In genomic region chr14:23084797-23085196, GRCm38 (mm10) we compare ENCODE assay signal across 14 mouse cellular contexts.
A peak's percentile ranks its signal among the peaks of the same experiment; 100 is the strongest.
DNase-seq lines count a peak whose midpoint lies in the region; ATAC-seq lines count a peak whose summit lies in the region.
"Had no signal": no experiment of that assay in that cellular context is flagged by ENCODE, and none has a peak within 500 bp of the region (broad histone marks: within the 10 kb centered on the region; RNA-seq: fewer than 3 reads in every experiment).

No protein-coding gene starts in this region.

- H3K36me3 ChIP-seq in heart, embryonic 11.5 days (ENCODE audit: control insufficient read depth, insufficient read depth, low read length), result no peaks in the 10 kb centered on the region
- no peaks in the 10 kb centered on the region for H3K36me3 ChIP-seq in forebrain, embryonic 12.5 days (replicated peaks)
- H3K36me3 ChIP-seq: hindbrain, embryonic 15.5 days; midbrain, embryonic 12.5 days; neural tube, embryonic 13.5 days; stomach, embryonic 15.5 days had no signal

- H3K4me3 ChIP-seq in heart, embryonic 11.5 days (ENCODE audit: low read depth, low read length), result no peak overlapping the region
- no peak overlapping the region for H3K4me3 ChIP-seq in forebrain, embryonic 12.5 days (replicated peaks)
- H3K4me3 ChIP-seq: hindbrain, embryonic 15.5 days; midbrain, embryonic 12.5 days; neural tube, embryonic 13.5 days; stomach, embryonic 15.5 days had no signal

- no peak overlapping the region for H3K9ac ChIP-seq in heart, embryonic 11.5 days (ENCODE audit: low read depth, low read length)
- H3K9ac ChIP-seq in forebrain, embryonic 12.5 days, result no peak overlapping the region
- H3K9ac ChIP-seq: hindbrain, embryonic 15.5 days; midbrain, embryonic 12.5 days; neural tube, embryonic 13.5 days; stomach, embryonic 15.5 days had no signal

- no peak for ATAC-seq in heart, embryonic 11.5 days (replicated peaks; ENCODE audit: insufficient number of reproducible peaks, low FRiP score, low TSS enrichment)
- no peak for ATAC-seq in forebrain, embryonic 12.5 days (ENCODE audit: low FRiP score)

- H3K27ac ChIP-seq in heart, embryonic 11.5 days (ENCODE audit: low read depth, low read length), result no peak overlapping the region
- H3K27ac ChIP-seq in forebrain, embryonic 12.5 days, result no peak overlapping the region
- H3K27ac ChIP-seq: hindbrain, embryonic 15.5 days; midbrain, embryonic 12.5 days; neural tube, embryonic 13.5 days had no signal

- no peaks in the 10 kb centered on the region for H3K9me3 ChIP-seq in heart, embryonic 11.5 days (replicated peaks; ENCODE audit: control insufficient read depth, low read length)
- H3K9me3 ChIP-seq in forebrain, embryonic 12.5 days, result no peaks in the 10 kb centered on the region
- H3K9me3 ChIP-seq: hindbrain, embryonic 15.5 days; midbrain, embryonic 12.5 days; neural tube, embryonic 13.5 days; stomach, embryonic 15.5 days had no signal

- peak; percentile 18 to 30 for DNase-seq in heart, adult 18-20 months
- DNase-seq in urinary bladder, postnatal 14 days (ENCODE audit: low spot score), result peak; percentile 64
- no peak for DNase-seq in urinary bladder, postnatal 4 days (ENCODE audit: low spot score in 2 of 2)
- DNase-seq in kidney, postnatal 4 days, result peak; percentile 35 to 55
- no peak for DNase-seq in frontal cortex, postnatal 10 days (ENCODE audit: low spot score in 2 of 2)
- DNase-seq in c-Kit-positive CD71-positive TER-119-positive erythroid progenitor cells, embryonic 14.5 days (ENCODE audit: low spot score), result no peak
- DNase-seq: cerebellum, adult 11 months; right cerebral cortex, postnatal 14 days had no signal

- WGBS in heart, embryonic 11.5 days (ENCODE audit: insufficient replicate concordance), result 54% methylated on average over 1 of the region's 1 CpGs
- WGBS in forebrain, embryonic 12.5 days, result 77% methylated on average over 1 of the region's 1 CpGs

- H3K4me2 ChIP-seq in heart, embryonic 11.5 days, result no peak overlapping the region
- no peak overlapping the region for H3K4me2 ChIP-seq in forebrain, embryonic 12.5 days
- H3K4me2 ChIP-seq: hindbrain, embryonic 15.5 days; midbrain, embryonic 12.5 days; neural tube, embryonic 13.5 days; stomach, embryonic 15.5 days had no signal

- no peaks in the 10 kb centered on the region for H3K27me3 ChIP-seq in heart, embryonic 11.5 days (ENCODE audit: control insufficient read depth, insufficient read depth, low read length)
- H3K27me3 ChIP-seq in forebrain, embryonic 12.5 days, result no peaks in the 10 kb centered on the region
- H3K27me3 ChIP-seq: hindbrain, embryonic 15.5 days; midbrain, embryonic 12.5 days; neural tube, embryonic 13.5 days; stomach, embryonic 15.5 days had no signal

- no peaks in the 10 kb centered on the region for H3K4me1 ChIP-seq in heart, embryonic 11.5 days (ENCODE audit: control insufficient read depth, insufficient read depth, low read length)
- H3K4me1 ChIP-seq in forebrain, embryonic 12.5 days, result no peaks in the 10 kb centered on the region
- H3K4me1 ChIP-seq: hindbrain, embryonic 15.5 days; midbrain, embryonic 12.5 days; neural tube, embryonic 13.5 days; stomach, embryonic 15.5 days had no signal

Comparison
In these comparisons a context has a peak if more than half of its experiments do, and no peak if none do; other contexts are left out.
1. DNase-seq: peak in heart, adult 18-20 months (2 of 2), urinary bladder, postnatal 14 days (single experiment) and kidney, postnatal 4 days (2 of 2); none in urinary bladder, postnatal 4 days (0 of 2), frontal cortex, postnatal 10 days (0 of 2) and c-Kit-positive CD71-positive TER-119-positive erythroid progenitor cells, embryonic 14.5 days (single experiment).